Mouse (Mus musculus) liver, embryonic 11.5 days (tissue): ENCODE measurements around the gene Nfu1. TPM values are rescaled to one million over a fixed set of nuclear protein-coding genes. Genes with fewer than 3 reads are reported as not detected.
A peak's percentile ranks its signal among the peaks of the same experiment; 100 is the strongest.

Experiments
- ATAC-seq: fragments of 200-750 bp; cut with Nextera tagmentation; replicated peaks from 2 replicates; pipeline ENCODE4 v1.8.0; 2017; ENCODE audit warnings: moderate number of reproducible peaks, mild to moderate bottlenecking, moderate TSS enrichment, moderate library complexity; ENCODE audit not compliant: low FRiP score
- DNase-seq: peaks from one replicate; pipeline ENCODE4 v3.0.0-alpha.2; 2017; ENCODE audit warnings: low spot score
- H3K27ac ChIP-seq: fragments of 300-500 bp; sonication (generic); 2 replicates; pipeline ENCODE4 v1.5.1; 2014; ENCODE audit warnings: mild to moderate bottlenecking, low read depth, low read length, control low read depth
- H3K27me3 ChIP-seq: fragments of 300-500 bp; sonication (generic); replicated peaks from 2 replicates; pipeline ENCODE4 v1.6.1; 2014; ENCODE audit warnings: low read length, mixed read lengths; ENCODE audit not compliant: control insufficient read depth, insufficient read depth
- H3K36me3 ChIP-seq: fragments of 300-500 bp; sonication (generic); 2 replicates; pipeline ENCODE4 v1.6.1; 2014; ENCODE audit warnings: mild to moderate bottlenecking, low read length, moderate library complexity, mixed read lengths; ENCODE audit not compliant: control insufficient read depth, insufficient read depth
- H3K4me1 ChIP-seq: fragments of 300-500 bp; sonication (generic); replicated peaks from 2 replicates; pipeline ENCODE4 v1.6.1; 2014; ENCODE audit warnings: low read length, mixed read lengths; ENCODE audit not compliant: control insufficient read depth, insufficient read depth
- H3K4me2 ChIP-seq: fragments of 300-500 bp; sonication (generic); 2 replicates; pipeline ENCODE4 v1.6.1; 2014; ENCODE audit warnings: mild to moderate bottlenecking, control low read depth, moderate library complexity
- H3K4me3 ChIP-seq: fragments of 300-500 bp; sonication (generic); 2 replicates; pipeline ENCODE4 v1.5.1; 2014; ENCODE audit warnings: low read depth, low read length, control low read depth
- H3K9ac ChIP-seq: fragments of 300-500 bp; sonication (generic); 2 replicates; pipeline ENCODE4 v1.6.1; 2014; ENCODE audit warnings: low read depth, low read length, control low read depth
- H3K9me3 ChIP-seq: fragments of 300-500 bp; sonication (generic); 2 replicates; pipeline ENCODE4 v1.6.1; 2016; ENCODE audit warnings: low read length, inconsistent platforms, mixed read lengths; ENCODE audit not compliant: control insufficient read depth
- WGBS: fragments of 180-500 bp; shearing (Covaris S2); extraction: QIAGEN DNeasy Blood & Tissue Kit; methylation state at CpG from one replicate; pipeline ENCODE4 v1.1.7; 2014; 5-methylcytosine and 5-hydroxymethylcytosine counted together
- polyA plus RNA-seq: library from polyadenylated mRNA; unstranded; fragments of >200 nt; fragmentation: Nextera tagmentation; extraction: Ambion mirVana; gene quantifications from 2 replicates; pipeline ENCODE4 v1.2.1, GENCODE M21; 2014

Nfu1 gene
- polyA plus RNA-seq, 1 experiment from 2014 or later, result 105 TPM

GRCm38 (mm10) chr6:86989576-86989975 is 19.5 kb upstream of the Nfu1 start:
- 95% methylated on average over 6 of the region's 6 CpGs for WGBS
- Histone ChIP-seq H3K4me1 (no peaks in the 10 kb centered on the region), H3K4me2 (no peak overlapping the region), H3K9me3 (no peaks in the 10 kb centered on the region), H3K27me3 (no peaks in the 10 kb centered on the region), H3K9ac (no peak overlapping the region), H3K36me3 (no peaks in the 10 kb centered on the region), H3K27ac (no peak overlapping the region), H3K4me3 (no peak overlapping the region)
- DNase-seq (no peak), ATAC-seq (no peak)

GRCm38 (mm10) chr6:86991041-86991440 is 18.0 kb upstream of the Nfu1 start:
- Histone ChIP-seq H3K4me3 (no peak overlapping the region), H3K9ac (no peak overlapping the region), H3K4me1 (no peaks in the 10 kb centered on the region), H3K9me3 (no peaks in the 10 kb centered on the region), H3K4me2 (no peak overlapping the region), H3K36me3 (peaks cover 3% of the 10 kb centered on the region; the same call in 1 of the 2 replicates), H3K27me3 (no peaks in the 10 kb centered on the region), H3K27ac (no peak overlapping the region)
- 76% methylated on average over 3 of the region's 3 CpGs for WGBS
- no peak for DNase-seq
- ATAC-seq, result no peak

- Histone ChIP-seq H3K36me3 (peaks cover 3% of the 10 kb centered on the region; the same call in 1 of the 2 replicates), H3K4me1 (no peaks in the 10 kb centered on the region), H3K9ac (no peak overlapping the region), H3K9me3 (no peaks in the 10 kb centered on the region), H3K27ac (no peak overlapping the region), H3K4me2 (no peak overlapping the region), H3K27me3 (no peaks in the 10 kb centered on the region), H3K4me3 (no peak overlapping the region)
- WGBS, result 91% methylated on average over 8 of the region's 8 CpGs
- no peak for ATAC-seq
- DNase-seq, result no peak
Measured at GRCm38 (mm10) chr6:86992349-86992748, 16.7 kb upstream of the Nfu1 start.

- ATAC-seq (no peak), DNase-seq (no peak)
- Histone ChIP-seq H3K4me2 (no peak overlapping the region), H3K27ac (no peak overlapping the region), H3K4me3 (no peak overlapping the region), H3K4me1 (no peaks in the 10 kb centered on the region), H3K27me3 (no peaks in the 10 kb centered on the region), H3K36me3 (peaks cover 3% of the 10 kb centered on the region; the same call in 1 of the 2 replicates), H3K9ac (no peak overlapping the region), H3K9me3 (no peaks in the 10 kb centered on the region)
- WGBS, result 53% methylated on average over 4 of the region's 4 CpGs
Measured at GRCm38 (mm10) chr6:86994254-86994653, 14.8 kb upstream of the Nfu1 start.

- ATAC-seq, result no peak
- H3K36me3 ChIP-seq, result peaks cover 3% of the 10 kb centered on the region; the same call in 1 of the 2 replicates
- no peaks in the 10 kb centered on the region for H3K4me1 ChIP-seq
- no peak overlapping the region for H3K4me3 ChIP-seq
- no peak overlapping the region for H3K27ac ChIP-seq
- DNase-seq, result no peak
- no peaks in the 10 kb centered on the region for H3K27me3 ChIP-seq
- 88% methylated on average over 5 of the region's 5 CpGs for WGBS
- H3K4me2 ChIP-seq, result no peak overlapping the region
- no peaks in the 10 kb centered on the region for H3K9me3 ChIP-seq
- no peak overlapping the region for H3K9ac ChIP-seq
Measured at GRCm38 (mm10) chr6:86996629-86997307, 12.3 kb upstream of the Nfu1 start.

GRCm38 (mm10) chr6:86997360-86997759 is 11.7 kb upstream of the Nfu1 start:
- H3K4me1 ChIP-seq, result no peaks in the 10 kb centered on the region
- DNase-seq (no peak), ATAC-seq (no peak)
- no peaks in the 10 kb centered on the region for H3K9me3 ChIP-seq
- no peak overlapping the region for H3K4me2 ChIP-seq
- no peak overlapping the region for H3K9ac ChIP-seq
- H3K36me3 ChIP-seq, result peaks cover 3% of the 10 kb centered on the region; the same call in 1 of the 2 replicates
- no peak overlapping the region for H3K27ac ChIP-seq
- H3K27me3 ChIP-seq, result no peaks in the 10 kb centered on the region
- 87% methylated on average over 6 of the region's 6 CpGs for WGBS
- no peak overlapping the region for H3K4me3 ChIP-seq

- WGBS, result 89% methylated on average over 6 of the region's 6 CpGs
- no peaks in the 10 kb centered on the region for H3K4me1 ChIP-seq
- H3K27ac ChIP-seq, result 0 out of 2 replicates have a peak overlapping the region, but pooled peaks have one; percentile 25
- H3K27me3 ChIP-seq, result no peaks in the 10 kb centered on the region
- no peaks in the 10 kb centered on the region for H3K9me3 ChIP-seq
- no peak for DNase-seq
- no peak overlapping the region for H3K4me3 ChIP-seq
- no peak for ATAC-seq
- H3K4me2 ChIP-seq, result no peak overlapping the region
- H3K9ac ChIP-seq, result no peak overlapping the region
- no peaks in the 10 kb centered on the region; the same call in 1 of the 2 replicates for H3K36me3 ChIP-seq
Measured at GRCm38 (mm10) chr6:87001995-87002394, 7.0 kb upstream of the Nfu1 start.

GRCm38 (mm10) chr6:87002521-87003055 is 6.4 kb upstream of the Nfu1 start:
- no peak overlapping the region for H3K9ac ChIP-seq
- no peak overlapping the region for H3K4me2 ChIP-seq
- ATAC-seq (0 out of 2 replicates have a peak, but pooled peaks have one; percentile 49), DNase-seq (peak; percentile 69)
- H3K27me3 ChIP-seq, result no peaks in the 10 kb centered on the region
- no peak overlapping the region for H3K4me3 ChIP-seq
- H3K9me3 ChIP-seq, result no peaks in the 10 kb centered on the region
- no peaks in the 10 kb centered on the region for H3K36me3 ChIP-seq
- H3K4me1 ChIP-seq, result no peaks in the 10 kb centered on the region
- 43% methylated on average over 8 of the region's 8 CpGs for WGBS
- H3K27ac ChIP-seq, result 0 out of 2 replicates have a peak overlapping the region, but pooled peaks have one; percentile 25

GRCm38 (mm10) chr6:87004099-87004498 is 4.9 kb upstream of the Nfu1 start:
- DNase-seq (no peak), ATAC-seq (no peak)
- Histone ChIP-seq H3K4me2 (no peak overlapping the region), H3K9me3 (no peaks in the 10 kb centered on the region), H3K27ac (no peak overlapping the region), H3K4me3 (no peak overlapping the region), H3K9ac (no peak overlapping the region), H3K27me3 (no peaks in the 10 kb centered on the region), H3K36me3 (no peaks in the 10 kb centered on the region), H3K4me1 (no peaks in the 10 kb centered on the region)
- 65% methylated on average over 2 of the region's 2 CpGs for WGBS
